ENCODE assay signal across 8 mouse cellular contexts in genomic region chr19:12596290-12597072, GRCm38 (mm10). TPM values are rescaled to one million over a fixed set of nuclear protein-coding genes. Genes with fewer than 3 reads are reported as not detected.
A peak's percentile ranks its signal among the peaks of the same experiment; 100 is the strongest.
DNase-seq lines count a peak whose midpoint lies in the region; ATAC-seq lines count a peak whose summit lies in the region.

No protein-coding gene starts in this region.

- peaks cover 19% of the 10 kb centered on the region for H3K27me3 ChIP-seq in erythroblast, embryonic 14.5 days (ENCODE audit: control insufficient read depth)
- no peaks in the 10 kb centered on the region for H3K27me3 ChIP-seq in neural tube, embryonic 11.5 days (ENCODE audit: control insufficient read depth, insufficient read depth, low read length)
- H3K27me3 ChIP-seq in forebrain, embryonic 16.5 days (replicated peaks; ENCODE audit: control insufficient read depth, insufficient read depth, low read length): no peaks in the 10 kb centered on the region
- no peaks in the 10 kb centered on the region for H3K27me3 ChIP-seq in limb, embryonic 15.5 days

- H3K27ac ChIP-seq in neural tube, embryonic 11.5 days (ENCODE audit: low read depth, low read length): no peak overlapping the region
- peak overlapping the region; percentile 31; the same call in 1 of the 2 replicates for H3K27ac ChIP-seq in forebrain, embryonic 16.5 days (ENCODE audit: low read length)
- H3K27ac ChIP-seq in limb, embryonic 15.5 days: peak overlapping the region; percentile 61; the same call in 1 of the 2 replicates

- DNase-seq in neural tube, embryonic 11.5 days (ENCODE audit: low spot score): no peak
- no peak for DNase-seq in neural tube, embryonic 10.5 days (ENCODE audit: extremely low spot score, low spot score)
- peak; percentile 32 to 46 for DNase-seq in right cerebral cortex, adult 2 months (ENCODE audit: low spot score in 2 of 2)
- no peak for DNase-seq in spleen, adult 18-20 months

- H3K9ac ChIP-seq in neural tube, embryonic 11.5 days (ENCODE audit: low read length): peak overlapping the region; percentile 55
- peak overlapping the region; percentile 69 for H3K9ac ChIP-seq in forebrain, embryonic 16.5 days (replicated peaks; ENCODE audit: low read depth, low read length)
- H3K9ac ChIP-seq in limb, embryonic 15.5 days: peak overlapping the region; percentile 58

- H3K9me3 ChIP-seq in erythroblast, embryonic 14.5 days (ENCODE audit: control insufficient read depth, low read length): no peaks in the 10 kb centered on the region
- H3K9me3 ChIP-seq in neural tube, embryonic 11.5 days (ENCODE audit: control insufficient read depth, low read length): no peaks in the 10 kb centered on the region
- H3K9me3 ChIP-seq in forebrain, embryonic 16.5 days (ENCODE audit: control insufficient read depth, low read length): no peaks in the 10 kb centered on the region
- H3K9me3 ChIP-seq in limb, embryonic 15.5 days: no peaks in the 10 kb centered on the region

- H3K4me3 ChIP-seq in erythroblast, embryonic 14.5 days (replicated peaks): peak overlapping the region; percentile 59
- peak overlapping the region; percentile 54 for H3K4me3 ChIP-seq in neural tube, embryonic 11.5 days (ENCODE audit: low read depth, low read length)
- peak overlapping the region; percentile 74 for H3K4me3 ChIP-seq in forebrain, embryonic 16.5 days (replicated peaks; ENCODE audit: low read length)
- H3K4me3 ChIP-seq in limb, embryonic 15.5 days: peak overlapping the region; percentile 66

- H3K36me3 ChIP-seq in erythroblast, embryonic 14.5 days (ENCODE audit: control insufficient read depth): peaks cover 4% of the 10 kb centered on the region
- no peaks in the 10 kb centered on the region for H3K36me3 ChIP-seq in neural tube, embryonic 11.5 days (ENCODE audit: control insufficient read depth, insufficient read depth, low read length)
- no peaks in the 10 kb centered on the region for H3K36me3 ChIP-seq in forebrain, embryonic 16.5 days (ENCODE audit: control insufficient read depth, insufficient read depth)
- no peaks in the 10 kb centered on the region for H3K36me3 ChIP-seq in limb, embryonic 15.5 days

- no peak for ATAC-seq in erythroblast, adult 5-6 weeks (replicated peaks; ENCODE audit: low FRiP score, poor library complexity, severe bottlenecking)
- peak; percentile 57 for ATAC-seq in neural tube, embryonic 11.5 days (ENCODE audit: insufficient read depth, low FRiP score, low TSS enrichment)
- ATAC-seq in forebrain, embryonic 16.5 days: no peak; the same call in 1 of the 2 replicates
- peak; percentile 63; the same call in 1 of the 2 replicates for ATAC-seq in limb, embryonic 15.5 days (ENCODE audit: insufficient number of reproducible peaks, low FRiP score, low TSS enrichment, low read depth)

- 16% methylated on average over 23 of the region's 23 CpGs for WGBS in neural tube, embryonic 11.5 days
- WGBS in forebrain, embryonic 16.5 days: 19% methylated on average over 23 of the region's 23 CpGs
- 14% methylated on average over 22 of the region's 23 CpGs for WGBS in limb, embryonic 15.5 days

- peak overlapping the region; percentile 99 for H3K4me2 ChIP-seq in neural tube, embryonic 11.5 days (ENCODE audit: low read depth)
- H3K4me2 ChIP-seq in forebrain, embryonic 16.5 days (ENCODE audit: low read length): peak overlapping the region; percentile 99
- H3K4me2 ChIP-seq in limb, embryonic 15.5 days: peak overlapping the region; percentile 99

- H3K4me1 ChIP-seq in erythroblast, embryonic 14.5 days (ENCODE audit: control insufficient read depth): peaks cover 11% of the 10 kb centered on the region
- no peaks in the 10 kb centered on the region for H3K4me1 ChIP-seq in neural tube, embryonic 11.5 days (ENCODE audit: control insufficient read depth, insufficient read depth, low read length)
- peaks cover 4% of the 10 kb centered on the region for H3K4me1 ChIP-seq in forebrain, embryonic 16.5 days (replicated peaks; ENCODE audit: control insufficient read depth, insufficient read depth, low read length)
- peaks cover 8% of the 10 kb centered on the region for H3K4me1 ChIP-seq in limb, embryonic 15.5 days

RNA-seq across cellular contexts. Expression of gene Gm4952, which starts 3.3 kb away (rescaled TPM):
- not detected in 2 replicates for polyA plus RNA-seq in erythroblast, embryonic 14.5 days (2012)
- not detected in 2 replicates for total RNA-seq in erythroblast, adult 5-6 weeks (2015; ENCODE audit: low replicate concordance)
- 0.14 TPM in 1 of 2 replicates, not detected in the other for total RNA-seq in erythroblast, adult 5-6 weeks (2017; ENCODE audit: low replicate concordance)
- not detected in 2 replicates for polyA plus RNA-seq in neural tube, embryonic 11.5 days (2014; fragmentation: Nextera tagmentation; extraction: Ambion mirVana)
- 0.21 TPM in 1 of 2 replicates, not detected in the other for polyA plus RNA-seq in forebrain, embryonic 16.5 days (2015; fragmentation: Nextera tagmentation; extraction: Ambion mirVana)
- polyA plus RNA-seq in limb, embryonic 15.5 days (2015; fragmentation: Nextera tagmentation; extraction: Ambion mirVana): 0.10 TPM in 1 of 2 replicates, not detected in the other

RNA-seq across cellular contexts. Expression of gene Glyat, which starts 36.6 kb away (rescaled TPM):
- not detected in 2 replicates for polyA plus RNA-seq in erythroblast, embryonic 14.5 days (2012)
- total RNA-seq in erythroblast, adult 5-6 weeks (2015; ENCODE audit: low replicate concordance): not detected in 2 replicates
- total RNA-seq in erythroblast, adult 5-6 weeks (2017; ENCODE audit: low replicate concordance): not detected in 2 replicates
- polyA plus RNA-seq in neural tube, embryonic 11.5 days (2014; fragmentation: Nextera tagmentation; extraction: Ambion mirVana): not detected in 2 replicates
- not detected in 2 replicates for polyA plus RNA-seq in forebrain, embryonic 16.5 days (2015; fragmentation: Nextera tagmentation; extraction: Ambion mirVana)
- polyA plus RNA-seq in limb, embryonic 15.5 days (2015; fragmentation: Nextera tagmentation; extraction: Ambion mirVana): not detected in 2 replicates

RNA-seq across cellular contexts. Expression of gene Fam111a, which starts 50.9 kb away (rescaled TPM):
- polyA plus RNA-seq in erythroblast, embryonic 14.5 days (2012): 0.54 and 0.64 TPM in 2 replicates
- total RNA-seq in erythroblast, adult 5-6 weeks (2015; ENCODE audit: low replicate concordance): 79.0 and 112 TPM in 2 replicates
- total RNA-seq in erythroblast, adult 5-6 weeks (2017; ENCODE audit: low replicate concordance): 78.5 and 79.9 TPM in 2 replicates
- 22.5 and 24.5 TPM in 2 replicates for polyA plus RNA-seq in neural tube, embryonic 11.5 days (2014; fragmentation: Nextera tagmentation; extraction: Ambion mirVana)
- 7.7 and 9.8 TPM in 2 replicates for polyA plus RNA-seq in forebrain, embryonic 16.5 days (2015; fragmentation: Nextera tagmentation; extraction: Ambion mirVana)
- 24.0 and 25.5 TPM in 2 replicates for polyA plus RNA-seq in limb, embryonic 15.5 days (2015; fragmentation: Nextera tagmentation; extraction: Ambion mirVana)

Comparison
In these comparisons a context has a peak if more than half of its experiments do, and no peak if none do; other contexts are left out.
1. ATAC-seq: peak in neural tube, embryonic 11.5 days (single experiment) and limb, embryonic 15.5 days (single experiment); none in erythroblast, adult 5-6 weeks (single experiment) and forebrain, embryonic 16.5 days (single experiment).
2. DNase-seq: peak in right cerebral cortex, adult 2 months (2 of 2); none in neural tube, embryonic 11.5 days (single experiment), neural tube, embryonic 10.5 days (single experiment) and spleen, adult 18-20 months (0 of 2).
3. Peak in every context shown above with its lines, with median percentiles within 50 percentile points of each other: H3K4me3 ChIP-seq, H3K4me2 ChIP-seq and H3K9ac ChIP-seq.